Mouse (Mus musculus) ovary, postnatal 14 days (tissue): ENCODE results near the gene Tmem51.

Experiments used
- DNase-seq: peaks from one replicate; pipeline ENCODE4 v3.0.0; 2022; ENCODE audit warnings: low spot score

Tmem51 gene

DNA sequence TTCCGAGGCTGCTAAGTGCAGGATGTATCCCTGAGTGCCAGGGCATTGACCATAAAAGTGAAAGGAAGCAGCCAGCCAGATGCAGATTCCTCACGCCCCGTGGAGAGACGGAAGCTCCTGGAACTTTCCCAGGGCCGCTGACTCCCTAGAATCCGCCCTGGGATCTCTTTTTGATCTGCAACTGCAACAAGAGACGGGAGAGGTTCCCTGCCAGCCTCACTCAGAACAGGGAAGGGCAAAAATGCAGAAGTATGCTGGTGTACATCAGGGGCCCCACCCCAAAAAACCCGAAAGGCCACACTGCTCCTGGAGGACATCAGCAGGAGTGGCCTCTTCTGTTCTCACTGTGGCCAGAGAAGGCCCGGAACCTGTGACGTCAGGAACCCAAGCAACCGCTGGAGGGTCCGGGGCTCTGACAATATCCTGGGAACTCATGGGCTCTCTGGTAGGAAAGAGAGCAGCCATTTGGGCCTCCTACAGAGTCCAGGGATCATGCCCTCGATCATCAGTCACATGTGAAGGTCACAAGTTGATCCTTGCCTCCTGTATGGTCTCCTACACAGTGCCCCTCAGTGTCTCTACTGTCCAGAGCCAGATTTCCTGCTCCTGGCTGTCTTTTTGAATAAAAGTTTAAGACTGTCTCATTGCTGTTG lies 2.3 kb downstream of the Tmem51 start:
- no peak for DNase-seq

DNA sequence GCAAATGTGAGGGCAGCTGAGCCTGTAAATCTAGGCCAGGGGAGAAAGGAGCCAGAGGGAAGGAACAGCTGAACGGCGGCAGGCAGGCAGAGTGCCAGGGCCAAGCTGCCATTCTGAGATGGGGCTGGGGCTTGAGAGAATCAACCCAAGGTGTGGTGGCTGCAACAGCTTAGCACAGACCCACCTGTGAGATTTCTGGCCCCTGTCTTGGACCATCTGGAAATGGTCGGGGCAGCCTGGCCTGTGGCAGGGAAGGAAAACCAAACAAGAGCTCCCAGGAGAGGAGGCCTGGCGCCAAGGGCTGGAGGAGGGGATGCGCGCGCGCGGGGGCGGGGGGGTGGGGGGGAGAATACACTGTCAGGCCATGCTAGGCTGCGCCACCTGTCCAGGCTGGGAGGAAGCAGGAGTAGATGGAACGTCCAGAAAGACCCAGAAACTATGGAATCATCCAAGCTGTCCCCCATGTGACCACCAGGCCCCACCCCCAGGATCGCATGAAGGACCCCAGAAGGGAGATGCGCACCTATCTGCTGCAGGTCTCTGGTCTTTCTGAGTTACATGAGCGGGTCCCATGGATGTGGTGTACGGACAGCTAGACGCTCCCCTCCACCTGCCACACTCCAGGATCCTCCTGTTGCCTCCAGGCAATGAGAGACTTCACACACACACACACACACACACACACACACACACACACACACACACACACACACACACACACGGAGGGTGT lies 3.0 kb downstream of the Tmem51 start:
- DNase-seq = no peak

DNA sequence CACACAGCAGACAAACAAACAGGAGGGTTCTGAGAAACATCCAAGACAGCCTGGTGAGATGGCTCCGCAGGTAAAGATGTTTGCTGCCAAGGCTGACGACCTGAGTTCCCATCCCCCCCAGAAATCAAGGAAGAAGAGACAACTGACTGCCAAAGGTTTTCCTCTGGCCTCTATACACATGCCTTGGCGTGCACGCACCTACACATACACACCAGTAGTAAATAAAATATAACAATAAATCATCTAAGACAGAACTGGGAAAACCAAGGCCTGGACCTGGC lies 3.7 kb downstream of the Tmem51 start:
- no peak for DNase-seq

DNA sequence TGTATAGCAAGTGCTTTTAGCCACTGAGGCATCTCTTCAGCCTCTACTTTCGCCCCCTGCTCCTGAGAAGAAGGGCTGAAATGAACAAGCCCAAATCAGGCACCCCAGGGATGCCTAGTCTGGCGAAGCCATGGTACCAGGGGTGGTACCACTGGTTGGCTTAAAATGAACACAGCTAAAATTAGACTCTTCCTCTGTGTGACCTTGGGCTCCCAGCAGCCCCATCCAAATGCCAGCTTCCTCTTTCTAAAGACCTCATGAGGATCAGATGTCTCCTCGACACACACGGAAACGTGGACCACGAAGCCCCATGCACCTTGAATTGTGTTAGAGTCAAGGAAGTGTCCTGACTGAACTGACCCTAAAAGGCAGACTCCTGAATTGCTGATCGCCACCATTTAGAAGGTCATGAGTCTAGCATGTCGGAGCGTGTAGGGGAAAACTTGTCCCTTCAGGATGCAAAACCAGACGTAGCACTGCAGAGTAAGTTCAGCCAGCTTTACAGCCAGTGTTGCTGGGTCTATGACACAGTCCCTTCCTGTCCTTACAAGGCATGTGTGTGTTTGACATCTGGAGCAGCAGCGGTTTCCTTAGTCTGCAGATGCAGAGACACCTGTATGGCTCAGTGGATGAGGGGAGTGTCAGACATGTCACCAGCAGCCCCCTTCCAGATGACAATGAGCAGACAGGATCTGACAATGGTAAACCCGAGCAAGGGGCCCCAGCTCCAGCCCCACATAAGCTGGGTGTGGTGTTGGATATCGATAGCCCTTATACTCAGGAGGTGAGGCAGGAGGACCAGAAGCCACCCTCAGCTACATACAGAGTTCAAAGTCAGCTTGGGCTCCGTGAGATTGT lies 4.2 kb downstream of the Tmem51 start:
- DNase-seq = no peak

DNA sequence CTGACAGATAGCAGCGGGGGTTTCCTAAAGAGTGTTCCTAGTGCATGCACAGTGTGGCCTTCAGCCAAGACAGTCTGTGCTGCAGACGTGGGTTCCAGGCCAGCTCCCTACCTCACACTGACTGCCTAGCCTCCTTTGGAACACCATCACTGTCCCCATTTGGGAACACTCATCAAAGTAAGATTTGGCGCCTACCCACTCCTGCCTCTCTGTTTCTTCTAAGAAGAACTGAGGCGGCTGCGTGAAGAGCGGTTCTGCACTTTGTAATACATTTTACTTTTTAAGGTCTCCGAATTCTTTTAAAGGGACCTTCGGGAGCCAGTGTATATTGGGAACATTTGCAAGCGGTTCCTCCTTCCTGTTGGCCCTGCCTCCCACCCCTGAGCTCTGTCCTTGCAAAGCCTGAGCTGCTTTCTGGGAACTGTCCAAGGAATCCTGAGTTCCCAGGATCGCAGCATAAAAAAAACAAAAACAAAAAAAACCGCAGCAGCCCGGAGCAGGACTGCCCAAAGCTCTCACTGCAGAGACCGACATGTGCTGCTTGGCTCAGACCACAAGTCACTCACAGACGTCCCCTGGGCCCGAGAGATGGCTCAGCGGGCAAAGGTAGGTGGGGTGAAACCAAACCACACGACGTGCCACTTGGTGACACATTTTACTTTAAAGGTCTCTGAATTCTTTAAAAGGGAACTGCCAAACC lies 6.4 kb downstream of the Tmem51 start:
- no peak for DNase-seq

DNA sequence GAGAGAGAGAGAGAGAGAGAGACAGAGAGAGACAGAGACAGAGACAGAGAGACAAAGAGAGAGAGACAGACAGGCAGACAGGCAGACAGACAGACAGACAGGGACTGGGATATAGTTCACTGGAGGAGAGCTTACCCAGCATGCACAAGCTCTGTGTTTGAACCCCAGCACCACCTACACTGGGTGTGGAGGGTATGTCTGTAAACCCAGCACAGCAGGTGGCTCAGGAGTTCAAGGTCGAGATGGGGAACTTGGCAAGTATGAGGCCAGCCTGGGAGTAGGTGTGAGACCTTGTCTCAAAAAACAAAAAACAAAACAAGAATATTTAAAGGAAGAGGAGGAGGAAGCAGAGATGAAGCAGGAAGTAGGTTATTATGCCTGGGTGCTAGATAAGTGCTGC lies 7.2 kb downstream of the Tmem51 start:
- no peak for DNase-seq

DNA sequence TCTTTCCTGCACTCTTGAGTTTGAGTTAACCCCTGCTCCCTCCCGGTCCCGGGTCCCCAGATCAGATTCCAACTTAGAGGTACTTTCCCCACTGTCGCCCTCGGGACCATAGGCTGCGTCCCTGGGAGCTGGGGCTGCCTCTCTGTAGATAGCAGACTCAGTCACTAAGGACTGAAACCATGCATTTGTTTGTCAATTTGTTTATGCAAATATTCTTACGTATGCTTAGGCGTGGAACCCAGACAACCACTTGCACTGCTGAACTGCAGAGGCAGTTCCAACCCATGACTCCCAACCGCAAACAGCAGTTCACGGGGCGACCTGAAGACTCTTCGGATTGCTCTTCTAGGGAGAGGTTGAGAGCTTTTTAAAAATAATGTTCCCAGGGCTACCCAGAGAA lies 8.2 kb downstream of the Tmem51 start:
- DNase-seq = no peak

DNA sequence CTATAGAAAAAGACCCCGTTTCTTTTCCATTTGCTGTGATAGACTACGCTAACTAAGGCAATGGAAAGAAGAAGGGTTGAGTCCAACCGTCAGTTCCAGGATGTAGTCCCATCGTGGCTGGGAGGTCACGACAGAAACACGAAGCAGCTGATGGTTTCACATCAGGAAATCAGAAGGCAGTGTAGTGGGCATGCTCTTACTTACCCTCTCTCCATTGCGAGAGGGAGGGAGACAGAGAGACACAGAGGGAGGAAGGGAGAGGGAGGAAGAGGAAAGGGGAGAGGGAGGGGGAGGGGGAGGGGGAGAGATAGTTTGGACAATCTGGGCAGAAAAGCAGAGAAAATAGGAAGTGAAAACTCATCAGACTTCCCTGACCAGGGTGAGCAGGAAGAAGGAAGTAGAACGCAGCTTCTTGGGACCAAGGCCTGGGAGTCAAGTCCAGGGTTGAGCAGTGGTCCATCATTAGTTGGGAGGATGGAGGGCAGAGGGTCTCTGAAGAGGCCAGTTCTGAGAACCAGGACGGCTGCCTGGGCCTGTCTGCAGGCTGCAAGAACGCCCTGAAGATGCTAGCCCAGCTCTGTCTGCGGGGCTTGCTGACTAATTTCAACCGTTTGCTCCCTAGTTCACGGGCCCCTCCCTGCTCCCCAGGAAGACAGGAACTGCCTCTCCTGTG lies 9.9 kb downstream of the Tmem51 start:
- DNase-seq = no peak

DNA sequence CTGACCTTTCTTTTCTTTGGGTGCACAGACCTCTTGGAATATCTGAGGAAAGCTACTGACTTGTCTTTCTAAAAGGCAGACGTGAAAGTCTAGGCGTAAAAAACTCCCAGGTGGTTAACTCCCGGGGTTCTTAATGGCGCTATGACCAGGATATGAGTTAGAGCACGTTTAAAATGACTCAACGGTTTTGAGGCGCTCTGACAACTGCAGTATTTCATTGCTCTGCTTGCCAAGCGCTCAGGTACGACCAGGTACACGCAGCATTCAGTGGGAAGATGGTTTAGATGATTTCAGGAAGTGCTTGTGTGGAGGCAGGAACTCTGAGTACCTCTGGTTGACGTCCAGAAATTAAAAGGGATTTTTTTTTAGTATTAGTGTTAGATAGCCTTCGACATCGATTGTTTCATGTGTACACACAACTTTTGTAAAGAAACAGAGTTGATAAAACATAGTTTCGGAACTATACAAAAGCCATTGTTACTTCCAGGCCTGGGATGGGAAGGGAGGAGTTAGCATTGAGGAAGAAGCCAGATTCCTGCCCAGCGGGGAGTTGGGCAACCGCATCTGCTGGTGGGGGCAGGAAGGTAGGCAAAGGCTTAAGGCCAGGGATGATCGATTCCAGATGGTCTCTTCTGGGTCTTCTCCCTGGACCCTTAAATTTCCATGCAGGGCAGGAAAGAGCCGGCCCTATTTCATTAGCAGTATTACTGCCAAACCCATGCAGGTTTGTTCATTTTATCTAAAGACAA lies 12.7 kb downstream of the Tmem51 start:
- no peak for DNase-seq

DNA sequence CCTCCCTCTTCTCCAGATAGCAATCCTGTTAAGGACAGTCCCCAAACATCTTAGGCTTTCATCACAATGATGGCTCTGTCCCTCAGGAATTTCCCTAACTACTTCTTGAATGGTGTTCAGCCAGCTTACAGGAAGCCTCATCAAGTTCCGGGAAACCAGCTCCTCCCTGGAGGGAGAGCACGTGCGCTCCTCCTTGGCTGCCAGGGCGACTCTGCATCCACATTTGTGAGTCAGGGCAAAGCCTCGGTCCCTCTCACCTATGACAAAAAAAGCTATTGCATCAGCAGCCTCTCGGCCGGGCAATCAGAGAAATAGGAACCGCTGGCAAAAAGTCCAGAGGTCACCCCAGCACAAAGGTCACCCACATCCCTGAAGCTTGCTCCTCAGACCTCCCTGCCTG lies 13.3 kb downstream of the Tmem51 start:
- no peak for DNase-seq

DNA sequence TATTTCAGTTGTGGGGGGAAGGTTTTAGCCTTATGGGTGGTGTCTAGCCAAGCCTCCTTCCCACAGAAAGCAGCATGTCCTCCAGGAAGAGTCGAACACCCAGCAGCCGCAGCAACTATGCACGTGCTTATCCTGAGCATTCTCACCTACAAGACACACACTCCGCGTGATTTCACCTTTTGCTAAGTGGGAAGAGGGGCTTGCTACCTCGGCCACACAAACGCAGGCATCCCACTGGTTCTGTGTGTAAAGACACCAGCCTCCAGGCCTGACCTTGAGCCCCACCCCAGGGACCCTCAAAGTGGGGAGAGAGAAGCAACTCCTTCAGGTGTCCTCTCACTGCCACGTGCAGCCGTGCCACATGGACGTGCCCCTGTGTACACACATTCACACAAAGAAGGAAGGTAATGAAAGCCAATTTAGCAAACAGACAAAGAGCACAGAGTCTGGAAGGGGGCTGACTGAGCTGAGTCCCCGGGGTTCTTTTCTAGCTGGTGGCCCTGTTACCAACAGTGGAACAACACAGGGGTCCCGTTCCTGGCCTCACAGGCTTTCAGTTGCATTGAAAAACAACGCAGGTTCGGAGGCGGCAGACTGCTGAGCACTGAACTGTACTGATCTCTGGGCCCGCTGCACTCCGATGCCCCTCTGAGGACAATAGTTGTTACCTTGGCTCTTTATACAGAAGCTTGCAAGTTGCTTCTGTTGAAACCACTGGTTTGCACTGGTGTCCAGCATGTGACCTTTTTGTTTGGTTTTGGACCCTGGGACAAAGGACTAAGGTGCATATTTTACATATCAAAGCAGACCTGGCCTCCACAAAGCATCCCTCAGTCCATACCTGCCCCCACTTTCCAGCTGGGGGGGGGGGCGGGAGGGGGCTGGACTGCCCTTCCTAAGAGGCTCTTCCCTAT lies 14.9 kb downstream of the Tmem51 start:
- DNase-seq = no peak

DNA sequence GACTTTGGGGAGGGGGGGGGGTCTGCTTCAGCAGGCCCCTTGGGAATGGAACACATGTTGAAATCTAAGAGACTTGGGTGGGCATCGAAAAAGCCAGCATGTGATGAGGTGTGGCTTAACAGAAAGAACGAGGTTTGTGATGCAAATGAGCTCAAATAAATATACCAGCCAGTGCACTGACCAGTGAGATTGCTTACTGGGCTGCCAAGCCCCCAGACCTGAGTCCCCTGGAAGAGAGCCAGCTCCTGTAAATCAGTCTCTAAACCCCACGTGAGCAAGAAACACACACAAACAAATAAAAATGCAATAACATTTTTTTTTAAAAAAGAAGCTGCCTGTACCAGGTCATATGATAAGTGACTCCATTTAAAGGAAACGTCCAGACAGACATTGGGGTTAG lies 17.5 kb downstream of the Tmem51 start:
- no peak for DNase-seq

DNA sequence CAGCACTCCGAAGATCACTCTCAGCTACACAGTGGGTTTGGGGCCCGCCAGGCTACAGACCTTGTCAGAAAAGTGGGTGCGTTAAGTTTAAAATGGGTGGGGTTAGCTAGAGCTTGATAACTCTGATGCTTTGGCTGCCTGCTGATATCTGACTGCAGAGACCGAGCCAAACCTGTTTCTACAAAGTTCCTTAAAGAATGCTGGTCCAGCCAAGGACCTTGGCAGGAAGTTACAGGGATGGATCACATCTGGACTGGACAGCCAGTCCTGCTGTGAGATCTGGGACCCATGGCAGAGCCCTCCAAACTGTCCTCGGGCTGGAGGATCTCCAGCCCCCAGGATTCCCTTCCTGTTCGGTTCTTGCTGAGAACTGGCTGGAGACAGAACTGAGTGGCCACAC lies 18.3 kb downstream of the Tmem51 start:
- no peak for DNase-seq

DNA sequence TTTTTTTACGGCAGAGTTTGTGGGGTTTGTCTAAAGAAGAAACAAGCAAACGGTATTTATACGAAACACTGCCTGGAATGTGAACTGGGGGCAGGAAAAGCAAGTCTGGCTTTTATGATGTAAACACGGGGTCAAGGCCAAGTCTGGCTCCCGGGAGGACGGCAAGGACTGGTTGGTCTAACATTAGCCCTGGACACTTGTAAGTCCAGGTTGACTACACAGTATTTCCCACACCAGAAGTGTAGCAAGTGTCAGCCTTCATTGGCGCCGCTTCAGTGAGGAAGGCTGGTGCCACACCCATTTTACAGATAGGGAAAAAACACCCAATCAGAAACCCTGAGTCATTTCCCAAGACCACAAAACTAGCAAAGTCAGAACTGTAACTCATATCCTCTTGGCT lies 18.8 kb downstream of the Tmem51 start:
- no peak for DNase-seq

DNA sequence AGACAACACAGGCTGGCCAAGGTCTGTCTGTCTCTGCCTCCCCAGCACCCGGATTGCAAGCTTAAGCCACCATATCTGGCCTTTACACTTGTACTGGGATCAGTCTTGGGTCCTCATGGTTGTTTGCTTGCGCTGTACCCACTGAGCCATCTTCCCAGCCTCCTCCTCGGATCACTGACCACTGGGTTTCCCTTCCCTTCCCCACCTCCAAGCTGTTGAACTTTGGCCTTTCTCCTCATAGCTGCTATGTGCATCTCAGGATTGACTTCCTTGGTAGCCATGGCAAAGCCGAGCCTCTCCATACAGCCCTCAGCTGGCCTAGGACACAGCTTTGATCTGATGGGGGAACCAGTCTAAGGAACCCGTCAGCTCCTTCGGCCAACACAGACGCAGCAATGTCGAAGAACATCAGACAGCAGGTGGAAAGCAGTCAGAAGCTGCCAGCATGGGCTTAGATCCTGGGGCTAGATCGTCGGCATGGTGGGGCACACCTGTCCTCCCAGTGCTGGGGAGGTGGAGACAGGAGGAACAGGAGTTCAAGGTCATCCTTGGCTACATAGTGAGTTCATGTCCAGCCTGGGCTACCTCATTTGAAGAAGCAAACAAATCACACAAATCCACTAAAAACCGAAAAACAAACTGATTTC lies 19.4 kb downstream of the Tmem51 start:
- DNase-seq = no peak

DNA sequence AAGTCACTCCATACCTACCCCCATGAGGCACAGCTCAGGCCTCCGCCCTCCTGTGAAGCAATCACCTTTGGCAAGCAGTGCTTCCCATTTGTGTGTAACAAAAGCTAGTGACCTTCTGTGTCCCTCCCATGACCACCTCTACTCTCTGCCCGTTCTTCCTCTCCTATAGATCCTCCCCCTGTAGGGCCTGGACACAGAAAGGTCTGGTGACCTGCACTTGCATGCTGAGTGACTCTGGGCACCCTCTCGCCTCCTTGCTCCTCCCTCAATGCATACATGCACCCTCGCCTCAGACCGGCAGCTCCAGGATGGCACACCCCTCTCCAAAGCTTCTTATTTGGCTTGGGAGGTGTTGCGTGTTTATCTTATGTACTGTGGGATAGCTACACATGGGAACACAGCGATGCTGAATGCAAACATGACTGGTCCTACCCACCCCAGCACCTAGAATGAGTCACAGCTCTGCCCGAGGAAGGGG lies 21.0 kb downstream of the Tmem51 start:
- no peak for DNase-seq

DNA sequence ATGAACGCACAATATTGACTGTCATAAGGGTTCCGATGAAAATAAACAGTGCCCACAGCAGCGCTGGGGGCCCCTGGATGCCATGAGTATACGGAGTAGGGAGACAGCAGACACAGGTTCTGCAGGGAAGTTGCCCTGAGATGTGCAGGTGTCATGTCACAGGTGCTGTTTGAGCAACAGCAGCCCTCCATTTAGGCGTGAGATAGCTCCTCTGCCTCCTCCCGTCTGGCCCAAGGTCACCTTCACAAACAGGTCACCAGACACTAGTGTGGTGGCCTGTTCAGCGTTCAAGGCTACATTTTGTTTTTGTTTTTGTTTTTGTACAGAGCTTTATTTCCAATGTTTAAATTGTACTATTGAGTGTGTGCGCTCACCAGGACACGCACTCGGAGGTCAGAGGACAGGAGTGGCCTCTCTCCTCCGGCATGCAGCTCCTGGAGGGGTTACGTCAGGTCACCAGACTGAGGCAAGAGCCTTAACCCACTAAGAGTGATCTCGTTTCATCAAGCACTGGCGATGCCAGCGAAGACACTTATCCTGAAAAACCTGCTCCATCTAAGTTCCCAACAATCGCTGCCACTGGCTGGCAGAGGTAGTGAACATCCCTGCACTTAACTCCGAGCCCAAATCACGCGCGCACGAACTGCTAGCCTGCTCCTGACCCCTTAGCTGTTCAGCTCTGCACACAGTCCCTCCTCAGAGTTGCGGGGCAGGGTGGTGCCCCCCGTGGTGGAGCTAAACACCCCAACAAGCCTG lies 22.4 kb downstream of the Tmem51 start:
- no peak for DNase-seq

DNA sequence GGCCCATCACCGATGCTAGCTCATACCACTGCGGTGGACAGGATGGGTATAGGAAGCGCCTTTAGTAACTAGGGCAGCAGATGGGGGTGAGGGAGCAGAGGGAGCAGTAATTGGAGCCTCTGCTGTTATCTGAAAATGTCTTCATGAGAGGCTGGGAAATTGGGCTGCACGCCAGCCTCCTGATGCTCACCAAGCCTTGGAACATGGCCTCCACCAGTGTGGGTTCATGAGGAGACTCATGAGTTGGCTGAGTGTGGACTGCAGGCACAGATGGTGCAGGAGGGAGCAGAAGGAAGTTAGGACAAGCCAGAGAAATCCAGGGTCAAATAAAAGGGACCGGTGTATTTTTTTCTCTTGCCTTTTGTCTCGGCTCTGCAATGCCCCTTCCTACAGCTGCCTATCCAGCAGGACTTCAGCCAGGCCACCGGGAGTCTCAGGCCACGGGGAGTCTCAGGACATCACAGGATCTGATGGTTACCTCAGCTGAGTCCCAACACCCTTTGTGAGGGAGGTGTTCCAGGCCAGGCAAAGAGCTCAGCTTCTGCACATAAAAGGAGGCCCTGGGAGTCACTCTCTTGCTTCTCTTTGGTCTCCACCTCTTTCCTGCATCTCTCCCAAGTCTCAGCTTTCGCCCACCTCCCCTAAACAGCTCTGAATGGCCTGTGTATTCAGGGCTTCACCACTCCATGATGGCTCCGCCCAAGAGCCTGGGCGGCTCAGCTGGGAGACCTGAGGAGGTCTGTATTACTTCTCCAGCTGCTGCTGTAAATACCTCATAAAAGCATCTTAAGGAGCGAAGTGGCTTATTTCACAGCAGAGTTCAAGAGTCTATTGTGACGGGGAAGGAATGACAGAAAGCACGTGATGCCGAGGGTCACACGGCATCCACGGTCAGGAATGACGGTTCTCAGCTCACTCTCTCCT lies 23.4 kb downstream of the Tmem51 start:
- no peak for DNase-seq
